Mouse (Mus musculus) midbrain, embryonic 16.5 days (tissue): ENCODE measurements at regions not wholly inside any gene's neighbourhood (a gene's known extent, or its start where the extent isn't known, plus 50 kb on each side); places are given as distances from the start of the nearest gene placed in this dataset.

Experiments used
- ATAC-seq: fragments of 200-750 bp; cut with Nextera tagmentation; 2 replicates; pipeline ENCODE4 v1.8.0; 2017; ENCODE audit warnings: moderate TSS enrichment
- H3K27ac ChIP-seq: fragments of 300-500 bp; sonication (generic); 2 replicates; pipeline ENCODE4 v1.5.1; 2014; ENCODE audit warnings: mild to moderate bottlenecking, low read length, mixed read lengths
- H3K27me3 ChIP-seq: fragments of 300-500 bp; sonication (generic); 2 replicates; pipeline ENCODE4 v1.6.1; 2014; ENCODE audit warnings: low read depth, low read length, mixed read lengths; ENCODE audit not compliant: control insufficient read depth, insufficient read depth
- H3K36me3 ChIP-seq: fragments of 300-500 bp; sonication (generic); 2 replicates; pipeline ENCODE4 v1.6.1; 2014; ENCODE audit warnings: mild to moderate bottlenecking, low read length, moderate library complexity, mixed read lengths; ENCODE audit not compliant: control insufficient read depth, insufficient read depth
- H3K4me1 ChIP-seq: fragments of 300-500 bp; sonication (generic); 2 replicates; pipeline ENCODE4 v1.6.1; 2014; ENCODE audit warnings: mild to moderate bottlenecking, low read length, mixed read lengths; ENCODE audit not compliant: control insufficient read depth, insufficient read depth
- H3K4me2 ChIP-seq: fragments of 300-500 bp; sonication (generic); 2 replicates; pipeline ENCODE4 v1.6.1; 2014; ENCODE audit warnings: mild to moderate bottlenecking, low read length, mixed read lengths
- H3K4me3 ChIP-seq: fragments of 300-500 bp; sonication (generic); 2 replicates; pipeline ENCODE4 v1.5.1; 2014; ENCODE audit warnings: low read depth, mild to moderate bottlenecking, low read length, moderate library complexity, mixed read lengths
- H3K9ac ChIP-seq: fragments of 300-500 bp; sonication (generic); 2 replicates; pipeline ENCODE4 v1.6.1; 2014; ENCODE audit warnings: low read depth, low read length, mixed read lengths
- H3K9me3 ChIP-seq: fragments of 300-500 bp; sonication (generic); replicated peaks from 2 replicates; pipeline ENCODE4 v1.6.1; 2014; ENCODE audit warnings: mild to moderate bottlenecking, low read length, mixed read lengths; ENCODE audit not compliant: control insufficient read depth, poor library complexity, severe bottlenecking
- WGBS: fragments of 180-500 bp; shearing (Covaris S2); extraction: QIAGEN DNeasy Blood & Tissue Kit; methylation state at CpG from one replicate; pipeline ENCODE4 v1.1.7; 2014; 5-methylcytosine and 5-hydroxymethylcytosine counted together

- H3K27ac ChIP-seq: no peak overlapping the region
- no peak for ATAC-seq
- 94% methylated on average over 2 of the region's 2 CpGs for WGBS
- H3K4me3 ChIP-seq: no peak overlapping the region
- no peaks in the 10 kb centered on the region for H3K4me1 ChIP-seq
- no peaks in the 10 kb centered on the region for H3K27me3 ChIP-seq
- H3K9ac ChIP-seq: no peak overlapping the region
- H3K9me3 ChIP-seq: no peaks in the 10 kb centered on the region
- H3K4me2 ChIP-seq: no peak overlapping the region
- H3K36me3 ChIP-seq: no peaks in the 10 kb centered on the region
Measured at GRCm38 (mm10) chr8:34607426-34607825, 495.9 kb upstream of the Gm10131 start.

- Histone ChIP-seq H3K9me3 (no peaks in the 10 kb centered on the region), H3K9ac (no peak overlapping the region), H3K4me2 (no peak overlapping the region), H3K4me1 (no peaks in the 10 kb centered on the region), H3K36me3 (no peaks in the 10 kb centered on the region), H3K27ac (no peak overlapping the region), H3K27me3 (no peaks in the 10 kb centered on the region), H3K4me3 (no peak overlapping the region)
- no peak for ATAC-seq
- 96% methylated on average over 2 of the region's 2 CpGs for WGBS
Measured at GRCm38 (mm10) chr8:34605031-34605430, 493.5 kb upstream of the Gm10131 start.

GRCm38 (mm10) chr8:34604581-34604980 is 493.0 kb upstream of the Gm10131 start:
- H3K9ac ChIP-seq: no peak overlapping the region
- no peak overlapping the region for H3K27ac ChIP-seq
- no peaks in the 10 kb centered on the region for H3K4me1 ChIP-seq
- H3K36me3 ChIP-seq: no peaks in the 10 kb centered on the region
- H3K4me2 ChIP-seq: no peak overlapping the region
- H3K9me3 ChIP-seq: no peaks in the 10 kb centered on the region
- H3K4me3 ChIP-seq: no peak overlapping the region
- no peaks in the 10 kb centered on the region for H3K27me3 ChIP-seq
- 73% methylated on average over 2 of the region's 2 CpGs for WGBS
- no peak for ATAC-seq

- Histone ChIP-seq H3K27ac (no peak overlapping the region), H3K9me3 (no peaks in the 10 kb centered on the region), H3K4me2 (no peak overlapping the region), H3K36me3 (no peaks in the 10 kb centered on the region), H3K4me3 (no peak overlapping the region), H3K4me1 (no peaks in the 10 kb centered on the region), H3K27me3 (no peaks in the 10 kb centered on the region), H3K9ac (no peak overlapping the region)
- ATAC-seq: no peak
- 51% methylated on average over 3 of the region's 3 CpGs for WGBS
Measured at GRCm38 (mm10) chr8:34601426-34601953, 490.0 kb upstream of the Gm10131 start.

GRCm38 (mm10) chr8:34600880-34601279 is 489.3 kb upstream of the Gm10131 start:
- no peak overlapping the region for H3K4me2 ChIP-seq
- WGBS: 41% methylated on average over 5 of the region's 5 CpGs
- no peaks in the 10 kb centered on the region for H3K9me3 ChIP-seq
- H3K27me3 ChIP-seq: no peaks in the 10 kb centered on the region
- no peak overlapping the region for H3K27ac ChIP-seq
- no peak overlapping the region for H3K4me3 ChIP-seq
- H3K9ac ChIP-seq: no peak overlapping the region
- ATAC-seq: no peak; the same call in 1 of the 2 replicates
- H3K4me1 ChIP-seq: no peaks in the 10 kb centered on the region
- no peaks in the 10 kb centered on the region for H3K36me3 ChIP-seq

GRCm38 (mm10) chr8:34596593-34596992 is 485.1 kb upstream of the Gm10131 start:
- Histone ChIP-seq H3K9ac (no peak overlapping the region), H3K27ac (no peak overlapping the region), H3K9me3 (no peaks in the 10 kb centered on the region), H3K36me3 (no peaks in the 10 kb centered on the region), H3K4me3 (no peak overlapping the region), H3K27me3 (no peaks in the 10 kb centered on the region), H3K4me2 (no peak overlapping the region), H3K4me1 (no peaks in the 10 kb centered on the region)
- ATAC-seq: no peak
- WGBS: 81% methylated on average over 5 of the region's 5 CpGs

GRCm38 (mm10) chr8:34590976-34591749 is 479.6 kb upstream of the Gm10131 start:
- Histone ChIP-seq H3K4me2 (no peak overlapping the region), H3K9me3 (no peaks in the 10 kb centered on the region), H3K27ac (no peak overlapping the region), H3K9ac (no peak overlapping the region), H3K36me3 (no peaks in the 10 kb centered on the region), H3K4me1 (no peaks in the 10 kb centered on the region), H3K27me3 (no peaks in the 10 kb centered on the region), H3K4me3 (no peak overlapping the region)
- WGBS: 89% methylated on average over 8 of the region's 8 CpGs
- no peak for ATAC-seq

- no peak overlapping the region for H3K9ac ChIP-seq
- H3K27me3 ChIP-seq: no peaks in the 10 kb centered on the region
- no peaks in the 10 kb centered on the region for H3K36me3 ChIP-seq
- no peaks in the 10 kb centered on the region for H3K4me1 ChIP-seq
- H3K9me3 ChIP-seq: no peaks in the 10 kb centered on the region
- H3K4me3 ChIP-seq: no peak overlapping the region
- no peak overlapping the region for H3K4me2 ChIP-seq
- no peak overlapping the region for H3K27ac ChIP-seq
- ATAC-seq: no peak
- whole genome bisulfite sequencing: 26% methylated on average over 4 of the region's 4 CpGs
Measured at GRCm38 (mm10) chr8:34578043-34578442, 466.5 kb upstream of the Gm10131 start.

GRCm38 (mm10) chr8:34574009-34574408 is 462.5 kb upstream of the Gm10131 start:
- no peak overlapping the region for H3K4me3 ChIP-seq
- no peak overlapping the region for H3K4me2 ChIP-seq
- no peak for ATAC-seq
- H3K27me3 ChIP-seq: no peaks in the 10 kb centered on the region
- no peaks in the 10 kb centered on the region for H3K9me3 ChIP-seq
- H3K9ac ChIP-seq: no peak overlapping the region
- WGBS: 60% methylated on average over 3 of the region's 3 CpGs
- no peak overlapping the region for H3K27ac ChIP-seq
- no peaks in the 10 kb centered on the region for H3K36me3 ChIP-seq
- H3K4me1 ChIP-seq: no peaks in the 10 kb centered on the region
